Mouse (Mus musculus) retina, postnatal 1 day (tissue): ENCODE results near the gene Gm9844.
"Not testable (repeated sequence)": the region's sequence is repeated elsewhere in the genome, so short reads cannot be mapped to it uniquely, and the experiment has no call there.

Experiments
- DNase-seq: peaks from one replicate; pipeline ENCODE4 v3.0.0-alpha.2; 2012

Gene Gm9844

DNA sequence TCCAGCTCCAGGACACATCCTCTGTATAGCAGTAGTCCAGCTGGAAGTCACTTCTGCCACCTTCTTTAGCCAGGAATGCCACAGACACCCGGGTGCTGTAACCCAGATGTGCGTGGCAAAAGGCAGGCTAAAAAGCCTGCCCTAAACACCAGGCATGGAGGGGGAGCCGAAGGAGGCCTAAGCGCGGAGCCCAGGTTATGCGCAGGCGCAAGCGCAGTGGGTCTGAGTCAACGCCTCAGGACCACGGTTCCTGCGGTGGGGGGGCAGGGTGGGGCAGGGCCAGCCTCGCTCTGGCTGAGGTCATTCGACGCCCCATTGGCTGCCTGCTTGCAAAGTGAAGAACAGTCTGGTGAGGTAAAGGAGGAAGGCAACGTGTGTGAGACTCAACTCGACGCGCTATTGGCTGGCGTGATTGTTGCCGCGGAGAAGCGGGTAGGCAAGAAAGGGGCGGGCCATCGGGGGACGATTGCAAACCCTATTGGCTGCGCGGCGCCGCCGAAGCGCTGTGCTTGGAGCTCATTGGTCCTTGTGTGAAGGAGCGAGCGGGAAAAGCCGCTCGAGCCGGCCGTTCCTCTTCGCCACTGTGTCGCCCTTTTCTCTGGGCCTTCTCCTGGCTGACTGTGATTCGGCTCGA lies 7.6 kb downstream of the Gm9844 start, which contains the start of the genes Lypd4 and Dmrtc2:
Gene Lypd4, minus strand, starts transcription at position 410 of the 634 bp plus-strand sequence.
Gene Dmrtc2, plus strand, starts transcription at position 526 of the 634 bp plus-strand sequence.
- DNase-seq, result peak; percentile 49

DNA sequence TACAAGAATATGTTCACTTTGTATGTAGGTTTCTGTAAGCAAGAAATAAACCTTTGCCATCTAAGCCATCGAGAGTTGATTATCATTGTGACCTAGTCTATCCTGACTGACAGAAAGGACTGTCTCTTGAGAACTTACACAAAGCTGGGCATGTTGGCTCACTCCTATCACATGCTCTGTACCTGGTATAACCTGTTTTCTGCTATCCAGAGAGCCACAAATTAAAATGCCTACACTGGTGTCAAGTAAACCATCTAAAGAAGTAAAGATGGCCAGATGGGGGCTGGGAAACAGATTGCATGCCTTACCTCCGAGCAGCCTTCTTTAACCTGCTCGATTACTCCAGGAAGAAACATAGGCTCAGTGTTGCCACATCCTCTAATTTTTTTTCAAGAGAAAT lies 15.6 kb downstream of the Gm9844 start:
- DNase-seq, result no peak

DNA sequence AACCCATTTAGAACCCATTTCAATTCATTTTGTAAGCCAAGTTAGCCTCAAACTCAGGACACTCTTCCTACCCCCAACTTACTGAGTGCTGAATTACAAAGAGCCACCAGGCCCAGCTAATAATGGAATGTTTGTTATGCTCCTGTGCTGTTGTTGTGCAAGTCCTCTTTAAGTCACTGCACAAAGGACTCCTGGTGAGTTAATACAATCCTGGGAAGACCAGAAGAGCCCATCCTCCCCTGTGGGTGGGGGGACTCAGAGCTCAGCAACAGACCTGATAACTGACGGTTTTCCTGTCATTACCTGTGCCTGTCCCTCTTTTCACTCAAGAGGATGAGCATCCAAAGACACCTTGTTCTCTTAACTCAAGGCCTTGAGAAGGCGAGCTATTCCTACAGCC lies 17.6 kb downstream of the Gm9844 start:
- DNase-seq, result no peak

GRCm38 (mm10) chr7:24882416-24883199 lies 20.6 kb downstream of the Gm9844 start:
- DNase-seq, result no peak

- peak; percentile 100 for DNase-seq
Observed at GRCm38 (mm10) chr7:24883896-24884692, 22.1 kb downstream of the Gm9844 start, which contains the start of gene Rps19. Gene Rps19 (plus strand): TSS chr7:24884371.

GRCm38 (mm10) chr7:24884693-24885291 lies 22.8 kb downstream of the Gm9844 start:
- DNase-seq, result no peak

- no peak for DNase-seq
Observed at GRCm38 (mm10) chr7:24885468-24886307, 23.7 kb downstream of the Gm9844 start.

DNA sequence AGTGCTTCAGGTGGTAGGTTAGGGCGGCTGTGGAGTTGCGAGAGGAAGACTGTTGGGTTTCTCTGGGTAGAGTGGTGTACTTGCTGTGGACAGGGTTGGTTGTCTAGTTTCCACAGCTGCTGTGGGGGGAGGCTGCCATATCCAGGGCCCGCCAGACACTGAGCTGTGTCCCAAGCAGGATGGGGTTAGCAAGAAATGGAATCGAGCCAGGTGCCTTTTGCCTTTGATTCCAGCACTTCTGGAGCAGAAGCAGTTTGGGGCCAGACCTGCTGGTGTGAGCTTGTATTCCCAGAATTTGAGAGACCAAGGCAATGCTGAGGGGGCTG lies 24.3 kb downstream of the Gm9844 start:
- DNase-seq, result no peak

DNA sequence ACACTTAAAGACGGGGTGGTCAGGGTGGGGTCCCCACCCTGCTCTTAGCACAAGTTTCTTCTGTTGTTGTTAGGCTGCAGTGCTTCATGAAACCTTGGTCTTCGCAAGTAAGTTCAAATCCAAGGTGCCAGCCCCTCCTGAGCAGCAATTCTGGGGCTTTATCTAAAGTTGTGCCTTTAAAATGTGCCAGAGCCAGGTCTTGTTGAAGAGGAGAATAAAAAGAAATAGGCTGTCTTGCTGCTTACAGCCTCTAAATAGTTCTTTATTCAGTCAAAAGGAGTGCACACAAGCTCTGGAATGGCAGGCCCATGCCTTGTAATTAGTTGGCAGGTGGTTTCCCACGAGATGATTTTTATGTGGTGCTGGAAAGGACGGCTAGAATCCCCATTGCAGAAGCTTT lies 25.1 kb downstream of the Gm9844 start:
- DNase-seq, result no peak

DNA sequence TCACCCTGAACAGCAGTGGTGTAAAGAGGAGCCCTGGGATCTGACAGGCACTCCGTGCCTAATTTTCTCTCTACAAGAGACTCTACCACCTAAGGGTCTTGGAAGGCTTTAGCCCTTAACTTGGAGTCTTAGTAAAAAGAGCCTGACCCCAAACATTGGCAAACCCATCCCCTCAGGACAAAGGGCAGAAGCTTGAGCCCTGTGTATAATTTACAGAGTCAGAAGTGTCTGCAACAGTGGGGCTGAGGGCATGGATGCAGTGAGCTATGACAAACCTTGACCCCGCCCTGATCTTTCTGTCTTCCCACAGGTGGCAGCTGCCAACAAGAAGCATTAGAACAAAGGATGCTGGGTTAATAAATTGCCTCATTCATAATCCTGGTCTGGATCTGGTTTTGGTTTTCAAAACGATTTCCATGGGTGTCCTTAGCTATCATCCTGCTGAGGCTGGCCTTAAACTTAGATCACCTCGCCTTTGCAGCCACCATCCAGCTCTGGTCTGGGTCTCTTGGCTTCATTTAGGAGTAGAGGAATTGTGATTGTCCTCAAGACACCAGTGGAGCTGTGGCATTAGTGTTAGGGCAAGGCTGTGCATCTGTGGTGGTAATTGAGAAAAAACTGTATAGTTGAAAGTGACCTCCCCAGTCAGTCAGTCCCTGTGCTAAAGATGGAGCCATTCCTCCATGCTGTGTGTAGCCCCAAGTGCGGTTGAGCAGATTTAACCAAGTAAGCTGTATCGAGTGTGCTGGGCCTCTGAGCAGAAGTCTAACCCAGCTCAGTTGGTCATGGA lies 27.6 kb downstream of the Gm9844 start:
- DNase-seq, result no peak

DNA sequence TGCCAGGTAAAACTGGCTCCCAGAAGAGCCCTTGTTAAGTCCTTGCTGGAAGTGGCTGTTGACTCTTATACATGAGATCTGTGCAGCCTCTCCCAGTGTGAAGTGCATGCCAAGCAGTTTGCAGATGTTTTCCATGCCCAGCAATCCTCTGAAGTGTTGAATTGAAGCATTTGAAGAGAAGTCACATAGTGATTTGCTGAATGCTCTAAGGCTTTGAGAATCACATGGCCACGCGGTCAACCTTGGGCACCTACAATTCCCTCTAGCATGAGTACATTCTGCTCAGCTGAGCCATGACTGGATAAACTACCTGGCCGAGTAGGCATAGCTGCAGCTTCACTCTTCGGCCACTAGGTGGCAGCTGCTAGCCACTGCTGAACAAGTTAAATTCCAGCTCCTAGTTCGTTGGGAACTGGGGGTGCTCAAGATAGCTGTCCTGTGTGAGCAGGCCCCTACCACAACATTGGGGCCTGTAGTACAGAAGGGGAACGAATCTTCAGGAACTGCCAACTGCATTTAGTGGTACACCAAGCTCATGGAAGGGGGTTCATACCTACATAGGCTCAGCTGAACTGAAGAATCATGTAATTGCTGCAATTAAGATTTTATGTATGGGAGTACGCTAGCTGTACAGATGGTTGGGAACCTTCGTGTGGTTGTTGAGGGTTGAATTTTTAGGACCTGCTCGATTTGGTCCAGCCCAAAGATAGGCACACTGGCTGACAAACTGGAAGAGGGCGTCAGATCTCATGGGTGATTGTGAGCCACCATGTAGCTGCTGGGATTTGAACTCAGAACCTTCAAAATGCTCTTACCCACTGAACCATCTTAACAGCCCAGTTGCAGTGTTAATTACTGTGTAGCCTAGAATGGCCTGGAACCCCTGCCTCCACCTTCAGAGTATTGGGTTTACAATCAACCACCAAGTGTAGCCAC lies 28.5 kb downstream of the Gm9844 start:
- peak; percentile 87 for DNase-seq

- no peak for DNase-seq
Observed at GRCm38 (mm10) chr7:24891241-24892124, 29.5 kb downstream of the Gm9844 start.

- no peak for DNase-seq
Observed at GRCm38 (mm10) chr7:24892125-24892583, 30.1 kb downstream of the Gm9844 start.

DNA sequence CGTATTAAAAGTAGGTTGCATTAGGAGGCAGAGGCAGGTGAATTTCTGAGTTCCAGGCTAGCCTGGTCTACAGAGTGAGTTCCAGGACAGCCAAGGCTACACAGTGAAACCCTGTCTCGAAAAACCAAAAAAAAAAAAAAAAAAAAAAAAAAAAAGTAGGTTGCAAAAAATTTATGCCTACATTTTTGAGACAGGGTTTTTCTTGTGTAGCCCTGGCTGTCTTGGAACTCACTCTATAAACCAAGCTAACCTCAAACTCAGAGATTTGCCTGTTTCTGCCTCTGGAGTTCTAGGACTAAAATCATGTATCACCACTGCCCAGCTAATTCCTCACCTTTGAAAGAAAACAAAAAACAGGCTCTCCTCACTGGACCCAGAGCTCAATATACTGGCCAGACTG lies 33.7 kb downstream of the Gm9844 start:
- not testable (repeated sequence) for DNase-seq

- no peak for DNase-seq
Observed at GRCm38 (mm10) chr7:24896269-24896668, 34.3 kb downstream of the Gm9844 start.

- no peak for DNase-seq
Observed at GRCm38 (mm10) chr7:24897224-24897623, 35.2 kb downstream of the Gm9844 start, which contains the start of gene Cd79a. Gene Cd79a (plus strand): TSS chr7:24897381.

DNA sequence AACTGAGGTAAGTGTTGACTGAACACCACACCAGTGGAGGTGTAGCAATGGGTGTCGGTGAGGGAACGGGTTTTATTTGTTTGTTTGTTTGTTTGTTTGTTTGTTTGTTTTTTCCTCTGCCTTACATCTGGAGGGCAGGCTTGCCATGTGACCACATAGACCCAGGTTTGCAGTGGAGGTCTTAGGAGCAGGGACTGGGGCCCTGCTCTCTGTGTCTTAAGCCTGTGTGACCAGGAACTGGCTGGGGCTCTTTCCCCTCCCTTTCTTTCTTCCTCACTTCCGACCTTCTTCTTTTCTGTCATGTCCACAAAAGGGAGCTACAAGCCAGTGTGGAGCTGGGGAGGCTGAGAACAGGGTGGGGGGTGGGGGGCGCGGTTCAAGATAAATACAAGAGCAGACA lies 35.9 kb downstream of the Gm9844 start:
- no peak for DNase-seq

DNA sequence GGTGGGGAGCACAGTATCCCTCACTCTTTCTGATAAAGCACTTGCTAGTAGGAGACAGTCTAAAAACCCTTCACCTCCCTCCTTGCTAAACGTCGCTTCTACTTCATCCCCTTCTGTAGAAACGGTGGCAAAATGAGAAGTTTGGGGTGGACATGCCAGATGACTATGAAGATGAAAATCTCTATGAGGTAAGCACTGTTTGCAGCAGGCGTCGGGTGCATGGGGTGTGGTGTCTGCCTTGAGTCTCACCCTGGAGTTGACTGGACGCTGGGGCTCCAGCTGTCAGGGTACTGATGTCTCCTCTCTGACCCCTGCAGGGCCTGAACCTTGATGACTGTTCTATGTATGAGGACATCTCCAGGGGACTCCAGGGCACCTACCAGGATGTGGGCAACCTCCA lies 39.1 kb downstream of the Gm9844 start:
- no peak for DNase-seq

DNA sequence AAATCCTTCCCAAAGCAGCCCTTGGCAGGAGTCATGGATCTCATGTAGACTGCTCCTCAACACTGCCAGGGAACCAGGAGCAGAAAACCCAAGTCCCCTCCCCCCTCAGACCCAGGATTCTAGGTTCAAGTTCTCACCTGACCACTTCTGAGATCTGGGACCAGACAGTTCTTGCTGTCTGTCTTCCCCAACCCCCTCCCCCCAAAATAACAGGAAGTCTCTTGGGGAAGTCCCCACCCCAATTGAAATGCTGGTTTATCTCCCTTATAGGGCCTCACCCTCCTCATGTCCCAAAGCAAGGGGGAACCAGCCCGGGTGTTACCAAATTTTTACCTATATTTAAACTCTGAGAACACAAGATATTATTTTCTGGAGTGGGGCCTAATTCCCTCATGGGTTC lies 39.8 kb downstream of the Gm9844 start:
- peak; percentile 70 for DNase-seq
